Mouse (Mus musculus) limb, embryonic 12.5 days (tissue): Measurements from ENCODE around the gene Polr1b. TPM values are rescaled to one million over a fixed set of nuclear protein-coding genes. Genes with fewer than 3 reads are reported as not detected.

ENCODE experiments used
- ATAC-seq: fragments of 200-750 bp; cut with Nextera tagmentation; 2 replicates; pipeline ENCODE4 v1.8.0; 2017; ENCODE audit warnings: low read depth, moderate TSS enrichment; ENCODE audit not compliant: insufficient number of reproducible peaks, insufficient read depth, low FRiP score, low TSS enrichment
- H3K27ac ChIP-seq: fragments of 300-500 bp; sonication (generic); 2 replicates; pipeline ENCODE4 v1.5.1; 2016; ENCODE audit warnings: mild to moderate bottlenecking, moderate library complexity
- H3K27me3 ChIP-seq: fragments of 300-500 bp; sonication (generic); 2 replicates; pipeline ENCODE4 v1.6.1; 2016; ENCODE audit warnings: mild to moderate bottlenecking, moderate library complexity
- H3K36me3 ChIP-seq: fragments of 300-500 bp; sonication (generic); 2 replicates; pipeline ENCODE4 v1.6.1; 2016; ENCODE audit warnings: mild to moderate bottlenecking, moderate library complexity
- H3K4me1 ChIP-seq: fragments of 300-500 bp; sonication (generic); replicated peaks from 2 replicates; pipeline ENCODE4 v1.6.1; 2016
- H3K4me2 ChIP-seq: fragments of 300-500 bp; sonication (generic); 2 replicates; pipeline ENCODE4 v1.6.1; 2016; ENCODE audit warnings: mild to moderate bottlenecking, moderate library complexity
- H3K4me3 ChIP-seq: fragments of 300-500 bp; sonication (generic); replicated peaks from 2 replicates; pipeline ENCODE4 v1.5.1; 2016; ENCODE audit warnings: mild to moderate bottlenecking
- H3K9ac ChIP-seq: fragments of 300-500 bp; sonication (generic); replicated peaks from 2 replicates; pipeline ENCODE4 v1.6.1; 2016; ENCODE audit warnings: mild to moderate bottlenecking, moderate library complexity
- H3K9me3 ChIP-seq: fragments of 300-500 bp; sonication (generic); 2 replicates; pipeline ENCODE4 v1.6.1; 2016; ENCODE audit warnings: mild to moderate bottlenecking, moderate library complexity
- WGBS: fragments of 180-500 bp; shearing (Covaris S2); methylation state at CpG from one replicate; pipeline ENCODE4 v1.1.7; 2016; 5-methylcytosine and 5-hydroxymethylcytosine counted together
- polyA plus RNA-seq: library from polyadenylated mRNA; unstranded; fragments of >200 nt; fragmentation: Nextera tagmentation; extraction: Ambion mirVana; gene quantifications from 2 replicates; pipeline ENCODE4 v1.2.1, GENCODE M21; 2016

Gene Polr1b
- polyA plus RNA-seq, 1 experiment from 2014 or later: 36.3 TPM

- Histone ChIP-seq H3K36me3 (peaks cover 95% of the 10 kb centered on the region), H3K9me3 (no peaks in the 10 kb centered on the region), H3K9ac (no peak overlapping the region), H3K4me2 (no peak overlapping the region), H3K27ac (no peak overlapping the region), H3K4me1 (no peaks in the 10 kb centered on the region), H3K4me3 (no peak overlapping the region), H3K27me3 (no peaks in the 10 kb centered on the region)
- WGBS: 95% methylated on average over 12 of the region's 12 CpGs
- ATAC-seq: no peak
These were observed 17.3 kb downstream of the Polr1b start for GRCm38 (mm10) chr2:129118061-129118460.

- no peak overlapping the region for H3K4me2 ChIP-seq
- no peak overlapping the region for H3K4me3 ChIP-seq
- H3K27me3 ChIP-seq: no peaks in the 10 kb centered on the region
- H3K9me3 ChIP-seq: no peaks in the 10 kb centered on the region
- peaks cover 95% of the 10 kb centered on the region for H3K36me3 ChIP-seq
- no peak overlapping the region for H3K27ac ChIP-seq
- ATAC-seq: no peak
- WGBS: 95% methylated on average over 8 of the region's 8 CpGs
- H3K9ac ChIP-seq: no peak overlapping the region
- no peaks in the 10 kb centered on the region for H3K4me1 ChIP-seq
These were observed 21.2 kb downstream of the Polr1b start for GRCm38 (mm10) chr2:129121986-129122385.

DNA sequence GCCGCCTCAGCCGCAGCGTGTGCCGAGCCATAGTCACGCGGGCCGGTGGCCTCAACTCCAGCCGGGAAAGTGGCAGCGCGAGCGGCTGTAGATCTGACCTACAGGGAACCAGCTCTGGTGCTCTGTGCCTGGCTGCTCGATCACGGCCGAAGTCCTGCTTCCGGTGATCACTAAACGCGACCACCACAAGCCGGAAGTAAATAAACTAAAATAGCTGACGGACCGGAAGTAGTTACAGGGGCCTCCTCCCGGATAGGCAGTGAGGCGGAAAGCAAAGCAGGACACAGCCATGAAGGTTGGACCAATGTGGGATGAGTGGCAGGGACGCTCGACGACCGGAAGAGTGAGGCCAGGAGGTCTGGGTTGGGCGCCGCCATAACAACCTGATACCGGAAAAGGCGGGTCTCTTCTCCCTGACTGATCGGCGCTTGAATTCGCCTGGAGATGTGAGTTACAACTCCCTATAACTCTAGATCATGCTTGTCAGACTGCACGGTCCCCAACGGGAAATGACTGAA is 28.7 kb downstream of the Polr1b start, which contains the start of gene Chchd5:
Gene Chchd5, plus strand, starts transcription at position 289 of the 518 bp plus-strand sequence.
- WGBS: under 1% methylated on average over 35 of the region's 35 CpGs
- peaks cover 9% of the 10 kb centered on the region for H3K4me1 ChIP-seq
- peaks cover 68% of the 10 kb centered on the region for H3K36me3 ChIP-seq
- ATAC-seq: peak; percentile 99
- H3K4me2 ChIP-seq: peak within 1 kb of the TSS; percentile 85
- H3K27me3 ChIP-seq: no peaks in the 10 kb centered on the region
- peak within 1 kb of the TSS; percentile 91 for H3K27ac ChIP-seq
- H3K9ac ChIP-seq: peak within 1 kb of the TSS; percentile 75
- peaks cover 13% of the 10 kb centered on the region for H3K9me3 ChIP-seq
- H3K4me3 ChIP-seq: peak within 1 kb of the TSS; percentile 66

DNA sequence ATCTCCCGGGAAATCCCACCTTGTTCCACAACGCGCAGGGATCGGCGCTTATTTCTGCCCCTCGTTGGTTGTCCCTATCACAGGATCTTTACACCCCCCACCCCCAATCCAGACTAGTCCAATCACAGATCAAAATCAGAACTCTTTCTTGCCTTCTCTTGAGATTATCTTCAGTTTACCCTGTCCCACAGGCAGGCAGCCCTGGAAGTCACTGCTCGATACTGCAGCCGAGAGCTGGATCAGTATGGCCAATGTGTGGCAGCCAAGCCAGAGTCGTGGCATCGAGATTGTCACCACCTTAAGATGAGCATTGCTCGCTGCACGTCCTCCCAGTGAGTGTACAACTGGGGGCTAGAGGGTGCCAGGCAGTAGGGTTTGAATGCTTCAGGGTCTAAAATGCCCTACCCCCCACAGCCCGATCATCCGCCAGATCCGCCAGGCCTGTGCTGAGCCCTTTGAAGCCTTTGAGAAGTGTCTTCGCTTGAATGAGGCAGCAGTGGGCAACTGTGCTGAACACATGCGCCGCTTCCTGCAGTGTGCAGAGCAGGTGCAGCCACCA is 29.3 kb downstream of the Polr1b start:
- peaks cover 62% of the 10 kb centered on the region for H3K36me3 ChIP-seq

DNA sequence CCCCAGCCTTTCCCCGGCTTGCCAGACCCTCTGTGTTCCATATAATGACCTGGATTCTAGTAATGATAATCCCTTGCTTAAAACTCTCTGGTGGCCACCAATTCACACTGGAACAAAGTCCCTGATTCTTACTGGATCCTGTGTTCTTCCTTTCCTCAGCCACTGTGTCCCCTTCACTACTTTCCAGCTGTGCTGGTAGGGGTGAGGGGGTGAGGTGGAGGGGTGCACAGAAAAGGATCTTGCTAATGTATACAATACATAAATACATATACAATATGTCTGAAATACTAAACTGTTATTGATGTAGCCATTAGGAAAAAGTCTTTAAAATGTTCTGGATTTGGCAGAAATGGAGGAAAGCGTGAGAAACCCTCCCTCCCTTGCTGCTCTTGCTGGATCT is 30.0 kb downstream of the Polr1b start:
- H3K4me3 ChIP-seq: peak overlapping the region; percentile 66
- no peak overlapping the region for H3K9ac ChIP-seq
- WGBS: 90% methylated on average over 2 of the region's 2 CpGs
- peaks cover 13% of the 10 kb centered on the region for H3K9me3 ChIP-seq
- peaks cover 9% of the 10 kb centered on the region for H3K4me1 ChIP-seq
- no peak for ATAC-seq
- peak overlapping the region; percentile 85 for H3K4me2 ChIP-seq
- H3K36me3 ChIP-seq: peaks cover 55% of the 10 kb centered on the region
- H3K27me3 ChIP-seq: no peaks in the 10 kb centered on the region
- no peak overlapping the region for H3K27ac ChIP-seq

More for the DNA sequence above, 29.3 kb downstream of the Polr1b start:
- Histone ChIP-seq H3K4me1 (peaks cover 9% of the 10 kb centered on the region), H3K9me3 (peaks cover 13% of the 10 kb centered on the region), H3K9ac (peak overlapping the region; percentile 63), H3K4me3 (peak overlapping the region; percentile 66), H3K4me2 (peak overlapping the region; percentile 85), H3K27me3 (no peaks in the 10 kb centered on the region), H3K27ac (peak overlapping the region; percentile 91)
- 39% methylated on average over 18 of the region's 18 CpGs for WGBS
- peak; percentile 13; the same call in 1 of the 2 replicates for ATAC-seq

DNA sequence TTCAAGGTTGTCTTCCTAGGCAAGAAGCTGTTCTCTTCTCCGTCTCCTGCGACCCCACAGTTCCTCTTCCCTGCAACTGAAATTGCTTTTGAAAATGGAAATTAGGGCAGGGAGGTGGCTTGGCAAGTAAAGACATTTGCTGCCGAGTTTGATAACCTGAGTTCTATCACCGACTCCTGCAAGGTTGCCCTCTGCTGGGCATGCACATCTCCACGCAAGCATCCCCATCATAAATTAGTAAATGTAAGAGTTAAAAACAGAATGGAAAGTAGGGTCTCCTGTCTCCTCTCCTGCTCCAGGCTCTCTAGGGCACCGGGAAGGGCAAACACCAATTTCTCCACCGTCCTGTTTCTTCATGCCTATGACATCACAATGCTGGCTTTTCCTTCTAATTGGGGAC is 31.4 kb downstream of the Polr1b start:
- H3K4me1 ChIP-seq: peaks cover 9% of the 10 kb centered on the region
- no peak overlapping the region for H3K9ac ChIP-seq
- no peak overlapping the region for H3K27ac ChIP-seq
- no peak overlapping the region for H3K4me2 ChIP-seq
- 96% methylated on average over 7 of the region's 7 CpGs for WGBS
- no peak for ATAC-seq
- no peaks in the 10 kb centered on the region for H3K27me3 ChIP-seq
- H3K9me3 ChIP-seq: peaks cover 13% of the 10 kb centered on the region
- H3K36me3 ChIP-seq: peaks cover 40% of the 10 kb centered on the region
- H3K4me3 ChIP-seq: no peak overlapping the region

GRCm38 (mm10) chr2:129133006-129133805 is 32.4 kb downstream of the Polr1b start:
- ATAC-seq: no peak
- H3K4me2 ChIP-seq: no peak overlapping the region
- peaks cover 13% of the 10 kb centered on the region for H3K9me3 ChIP-seq
- H3K4me3 ChIP-seq: no peak overlapping the region
- H3K4me1 ChIP-seq: peaks cover 9% of the 10 kb centered on the region
- WGBS: 95% methylated on average over 14 of the region's 14 CpGs
- no peak overlapping the region for H3K9ac ChIP-seq
- H3K36me3 ChIP-seq: peaks cover 30% of the 10 kb centered on the region
- H3K27ac ChIP-seq: no peak overlapping the region
- H3K27me3 ChIP-seq: no peaks in the 10 kb centered on the region

DNA sequence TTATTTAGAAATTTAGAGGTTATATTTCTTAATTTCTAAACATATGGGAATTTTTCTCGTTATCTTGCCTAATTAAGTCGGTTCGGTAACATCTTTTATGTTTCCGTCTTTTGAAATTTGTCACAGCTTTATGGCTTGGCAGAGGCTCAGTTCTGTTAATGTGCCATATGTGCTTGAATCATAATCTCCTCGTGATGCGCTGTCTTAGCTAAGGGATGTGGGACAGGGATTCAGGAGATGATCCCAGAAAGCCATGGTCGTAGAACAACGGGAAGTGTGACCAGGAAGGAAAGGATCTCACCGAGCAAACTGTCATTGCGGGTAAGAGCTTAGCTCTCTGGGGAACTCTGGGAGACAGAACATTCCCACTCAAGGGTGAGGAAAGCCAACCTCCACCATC is 39.1 kb downstream of the Polr1b start:
- H3K4me1 ChIP-seq: no peaks in the 10 kb centered on the region
- WGBS: 87% methylated on average over 10 of the region's 10 CpGs
- ATAC-seq: no peak
- no peaks in the 10 kb centered on the region for H3K27me3 ChIP-seq
- no peaks in the 10 kb centered on the region for H3K36me3 ChIP-seq
- no peak overlapping the region for H3K4me2 ChIP-seq
- H3K9me3 ChIP-seq: no peaks in the 10 kb centered on the region
- H3K9ac ChIP-seq: no peak overlapping the region
- no peak overlapping the region for H3K4me3 ChIP-seq
- H3K27ac ChIP-seq: no peak overlapping the region

DNA sequence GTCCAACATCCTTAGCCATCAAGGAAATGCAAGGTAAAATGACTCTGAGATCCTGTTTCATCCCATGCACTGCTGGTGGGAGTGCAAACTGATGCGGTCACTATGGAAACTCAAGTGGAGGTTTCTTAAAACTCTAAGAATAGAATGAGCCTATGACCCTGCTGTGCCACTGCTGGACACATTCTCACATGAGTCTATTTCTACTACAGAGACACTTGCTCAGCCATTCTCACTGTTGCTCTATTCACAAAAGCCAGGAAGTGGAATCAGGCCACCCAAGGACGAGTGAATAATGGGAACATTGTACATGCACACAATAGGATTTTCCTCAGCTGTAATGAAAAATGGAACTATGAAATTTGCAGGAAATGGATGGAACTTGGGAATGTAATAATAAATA is 48.0 kb downstream of the Polr1b start:
- no peak for ATAC-seq
- no peak overlapping the region for H3K9ac ChIP-seq
- no peaks in the 10 kb centered on the region for H3K9me3 ChIP-seq
- 75% methylated on average over 2 of the region's 2 CpGs for WGBS
- no peak overlapping the region for H3K4me3 ChIP-seq
- no peaks in the 10 kb centered on the region for H3K36me3 ChIP-seq
- H3K27ac ChIP-seq: no peak overlapping the region
- H3K4me2 ChIP-seq: no peak overlapping the region
- H3K4me1 ChIP-seq: no peaks in the 10 kb centered on the region
- H3K27me3 ChIP-seq: no peaks in the 10 kb centered on the region

DNA sequence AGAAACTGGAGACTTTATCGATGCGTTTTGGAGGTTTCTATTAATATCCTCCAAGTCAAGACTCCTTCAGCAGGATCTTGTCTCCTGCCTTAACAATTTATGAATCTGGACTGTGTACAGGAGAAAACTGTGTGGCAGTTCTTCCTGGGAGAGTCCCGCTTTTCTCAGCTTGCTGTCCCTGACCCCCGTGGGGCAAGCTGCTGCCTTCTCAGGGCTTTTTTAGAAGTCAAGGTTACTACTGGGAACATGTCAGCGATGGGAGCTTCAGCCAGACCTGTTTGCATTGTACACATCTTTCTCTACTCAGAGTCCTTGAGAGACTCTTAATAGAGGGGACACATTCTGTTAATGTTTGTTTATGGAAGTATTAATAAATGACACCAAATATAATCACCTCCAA is 49.6 kb downstream of the Polr1b start:
- H3K27ac ChIP-seq: no peak overlapping the region
- WGBS: 86% methylated on average over 5 of the region's 5 CpGs
- H3K9ac ChIP-seq: no peak overlapping the region
- H3K27me3 ChIP-seq: no peaks in the 10 kb centered on the region
- no peaks in the 10 kb centered on the region for H3K4me1 ChIP-seq
- no peak for ATAC-seq
- no peak overlapping the region for H3K4me2 ChIP-seq
- no peaks in the 10 kb centered on the region for H3K36me3 ChIP-seq
- H3K4me3 ChIP-seq: no peak overlapping the region
- no peaks in the 10 kb centered on the region for H3K9me3 ChIP-seq

DNA sequence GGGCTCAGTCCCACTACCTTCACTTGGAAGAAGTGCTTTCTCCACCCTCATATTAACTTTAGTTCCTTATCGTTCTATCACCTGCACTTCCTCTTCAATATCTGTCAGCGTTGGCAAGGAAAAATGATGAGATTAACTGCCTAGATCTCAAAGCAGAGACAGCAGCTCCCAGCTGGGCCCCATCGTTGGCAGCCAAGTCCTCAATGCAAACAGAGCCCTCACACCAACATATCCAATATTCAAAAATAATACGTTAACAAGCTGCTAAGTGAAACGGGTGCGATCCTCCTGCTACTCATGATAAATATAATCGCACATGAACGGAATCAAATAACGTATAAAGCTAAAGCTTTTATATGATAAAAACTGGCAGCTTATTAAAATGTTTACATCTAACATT is 50.3 kb downstream of the Polr1b start:
- no peaks in the 10 kb centered on the region for H3K4me1 ChIP-seq
- no peak overlapping the region for H3K27ac ChIP-seq
- no peak overlapping the region for H3K9ac ChIP-seq
- H3K9me3 ChIP-seq: no peaks in the 10 kb centered on the region
- no peak overlapping the region for H3K4me3 ChIP-seq
- ATAC-seq: no peak
- no peak overlapping the region for H3K4me2 ChIP-seq
- H3K27me3 ChIP-seq: no peaks in the 10 kb centered on the region
- no peaks in the 10 kb centered on the region for H3K36me3 ChIP-seq
- 92% methylated on average over 9 of the region's 9 CpGs for WGBS
